Mouse (Mus musculus) heart, postnatal 0 days (tissue): ENCODE measurements at regions not wholly inside any gene's neighbourhood (a gene's known extent, or its start where the extent isn't known, plus 50 kb on each side); places are given as distances from the start of the nearest gene placed in this dataset.

Experiments
- ATAC-seq: fragments of 200-750 bp; cut with Nextera tagmentation; 2 replicates; pipeline ENCODE4 v1.8.0; 2017; ENCODE audit warnings: low read depth, moderate number of reproducible peaks, moderate library complexity; ENCODE audit not compliant: insufficient read depth
- DNase-seq: peaks from one replicate; pipeline ENCODE4 v3.0.0-alpha.2; 2016; ENCODE audit warnings: low spot score
- H3K27ac ChIP-seq: fragments of 300-500 bp; sonication (generic); 2 replicates; pipeline ENCODE4 v1.5.1; 2014; ENCODE audit warnings: low read depth, mild to moderate bottlenecking
- H3K27me3 ChIP-seq: fragments of 300-500 bp; sonication (generic); 2 replicates; pipeline ENCODE4 v1.6.1; 2014; ENCODE audit warnings: low read length, mixed read lengths; ENCODE audit not compliant: control insufficient read depth, insufficient read depth
- H3K36me3 ChIP-seq: fragments of 300-500 bp; sonication (generic); replicated peaks from 2 replicates; pipeline ENCODE4 v1.6.1; 2014; ENCODE audit warnings: low read length, mixed read lengths; ENCODE audit not compliant: control insufficient read depth, insufficient read depth
- H3K4me1 ChIP-seq: fragments of 300-500 bp; sonication (generic); 2 replicates; pipeline ENCODE4 v1.6.1; 2014; ENCODE audit warnings: antibody characterized with exemption; ENCODE audit not compliant: control insufficient read depth, insufficient read depth
- H3K4me2 ChIP-seq: fragments of 300-500 bp; sonication (generic); 2 replicates; pipeline ENCODE4 v1.6.1; 2014; ENCODE audit warnings: low read depth, mild to moderate bottlenecking, low read length, moderate library complexity
- H3K4me3 ChIP-seq: fragments of 300-500 bp; sonication (generic); 2 replicates; pipeline ENCODE4 v1.5.1; 2014; ENCODE audit warnings: low read depth, low read length
- H3K9ac ChIP-seq: fragments of 300-500 bp; sonication (generic); replicated peaks from 2 replicates; pipeline ENCODE4 v1.6.1; 2014; ENCODE audit warnings: low read depth, low read length, mixed read lengths
- H3K9me3 ChIP-seq: fragments of 300-500 bp; sonication (generic); replicated peaks from 2 replicates; pipeline ENCODE4 v1.6.1; 2016; ENCODE audit warnings: low read length; ENCODE audit not compliant: control insufficient read depth
- CTCF ChIP-seq: IDR thresholded peaks from 2 replicates; pipeline ENCODE4 v1.5.1; 2016; ENCODE audit warnings: antibody characterized with exemption, control low read depth, low read depth
- EP300 ChIP-seq: IDR thresholded peaks from 2 replicates; pipeline ENCODE4 v1.6.1; 2016; ENCODE audit warnings: antibody characterized with exemption, low read depth
- WGBS: fragments of 180-500 bp; shearing (Covaris S2); extraction: QIAGEN DNeasy Blood & Tissue Kit; methylation state at CpG from one replicate; pipeline ENCODE4 v1.1.7; 2014; 5-methylcytosine and 5-hydroxymethylcytosine counted together

DNA sequence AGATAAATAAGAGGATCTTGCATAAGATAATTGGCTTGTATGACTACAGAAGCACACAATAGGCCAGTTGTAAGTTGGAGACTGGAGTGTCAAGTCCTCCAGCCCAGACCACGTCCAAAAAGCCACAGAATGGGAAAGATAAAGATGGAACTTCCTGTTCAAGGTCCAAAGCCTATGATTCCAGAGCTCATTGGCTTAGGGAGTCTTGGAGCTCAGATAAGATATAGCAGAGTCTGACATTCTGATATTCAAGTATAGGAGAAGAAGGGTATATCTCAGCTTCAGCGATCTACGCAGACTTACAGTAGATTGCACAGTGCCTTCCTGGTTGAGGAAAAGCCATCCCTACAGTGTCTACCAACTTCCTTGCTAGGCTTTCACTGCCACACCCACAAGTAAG lies 77.7 kb upstream of the Ralgapa2 start:
- H3K9me3 ChIP-seq: no peaks in the 10 kb centered on the region
- no peaks in the 10 kb centered on the region for H3K4me1 ChIP-seq
- no peak overlapping the region for H3K4me3 ChIP-seq
- H3K9ac ChIP-seq: no peak overlapping the region
- H3K27me3 ChIP-seq: no peaks in the 10 kb centered on the region
- no peak overlapping the region for H3K27ac ChIP-seq
- DNase-seq (no peak), ATAC-seq (no peak)
- H3K4me2 ChIP-seq: no peak overlapping the region
- 60% methylated on average over 3 of the region's 3 CpGs for WGBS
- H3K36me3 ChIP-seq: no peaks in the 10 kb centered on the region
- TF ChIP-seq EP300: no peak

DNA sequence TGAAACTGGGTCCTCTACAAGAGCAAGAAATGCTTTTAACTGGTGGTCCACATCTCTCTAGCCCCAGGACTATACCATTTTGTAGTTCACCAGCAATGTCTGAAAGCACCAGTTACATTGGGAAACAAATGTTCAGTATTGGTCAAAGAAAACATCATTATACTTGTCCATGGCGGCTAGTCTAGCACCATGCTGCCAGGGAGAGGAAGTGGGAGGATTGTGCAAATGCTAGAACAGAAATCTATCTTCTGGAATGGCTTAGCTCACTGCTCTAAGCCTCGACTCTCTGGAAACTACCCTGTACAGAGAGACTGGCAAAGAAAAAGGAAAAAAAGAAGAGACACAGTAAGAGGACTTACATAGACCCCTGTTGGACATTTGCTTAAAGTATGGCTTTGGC lies 81.1 kb upstream of the Ralgapa2 start:
- no peak for ATAC-seq
- Histone ChIP-seq H3K4me2 (no peak overlapping the region), H3K27me3 (no peaks in the 10 kb centered on the region), H3K27ac (no peak overlapping the region), H3K9me3 (no peaks in the 10 kb centered on the region), H3K36me3 (no peaks in the 10 kb centered on the region), H3K9ac (no peak overlapping the region), H3K4me1 (no peaks in the 10 kb centered on the region), H3K4me3 (no peak overlapping the region)
- no peak for TF ChIP-seq EP300
- 68% methylated on average over 2 of the region's 2 CpGs for WGBS
- DNase-seq: no peak

DNA sequence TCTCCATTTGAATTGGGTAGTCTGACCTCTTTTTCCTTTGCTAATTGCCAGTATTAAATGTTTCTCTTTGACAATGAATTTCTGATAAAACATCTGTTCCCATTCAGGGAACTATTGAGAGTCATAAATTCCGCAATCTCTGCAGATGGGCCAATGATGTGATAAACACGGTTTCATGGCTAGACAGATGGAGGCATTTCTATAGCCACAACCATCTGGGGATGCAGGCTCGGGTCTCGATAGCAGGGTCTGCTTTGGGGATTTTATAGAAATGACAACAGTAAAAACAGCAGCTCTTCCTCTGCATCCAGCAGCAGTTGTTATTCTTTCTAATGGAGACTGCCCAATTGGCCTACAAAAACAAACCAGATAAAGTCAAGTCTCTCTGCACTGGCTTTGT lies 82.1 kb upstream of the Ralgapa2 start:
- H3K4me1 ChIP-seq: no peaks in the 10 kb centered on the region
- no peak overlapping the region for H3K27ac ChIP-seq
- H3K9ac ChIP-seq: no peak overlapping the region
- TF ChIP-seq EP300 (no peak), CTCF (no peak)
- H3K4me3 ChIP-seq: no peak overlapping the region
- no peaks in the 10 kb centered on the region for H3K9me3 ChIP-seq
- no peak for DNase-seq
- H3K4me2 ChIP-seq: no peak overlapping the region
- 63% methylated on average over 4 of the region's 4 CpGs for WGBS
- no peak for ATAC-seq
- no peaks in the 10 kb centered on the region for H3K36me3 ChIP-seq
- no peaks in the 10 kb centered on the region for H3K27me3 ChIP-seq

DNA sequence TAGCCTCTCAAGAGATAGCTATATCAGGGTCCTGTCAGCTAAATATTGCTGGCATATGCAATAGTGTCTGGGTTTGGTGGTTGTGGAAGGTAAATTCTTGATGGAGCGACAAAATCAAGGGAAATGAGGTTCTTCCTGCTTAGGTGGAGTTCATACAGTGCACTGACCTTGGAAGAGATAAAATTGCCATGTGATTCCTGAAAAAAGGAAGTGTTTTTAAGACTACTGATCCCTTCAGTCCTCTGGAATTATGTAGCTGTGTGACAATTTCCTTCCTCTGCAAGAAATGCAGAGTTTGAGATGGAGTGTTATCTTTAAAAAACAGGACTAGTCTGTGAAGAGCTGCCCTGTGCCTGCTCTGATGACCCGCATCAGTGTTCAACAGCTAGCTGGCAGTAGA lies 83.5 kb upstream of the Ralgapa2 start:
- no peaks in the 10 kb centered on the region for H3K4me1 ChIP-seq
- TF ChIP-seq CTCF: no peak
- no peak for TF ChIP-seq EP300
- no peaks in the 10 kb centered on the region for H3K36me3 ChIP-seq
- no peak overlapping the region for H3K4me3 ChIP-seq
- no peaks in the 10 kb centered on the region for H3K27me3 ChIP-seq
- H3K9me3 ChIP-seq: no peaks in the 10 kb centered on the region
- H3K27ac ChIP-seq: no peak overlapping the region
- no peak for ATAC-seq
- no peak overlapping the region for H3K9ac ChIP-seq
- 56% methylated on average over 2 of the region's 2 CpGs for WGBS
- no peak for DNase-seq
- H3K4me2 ChIP-seq: no peak overlapping the region

DNA sequence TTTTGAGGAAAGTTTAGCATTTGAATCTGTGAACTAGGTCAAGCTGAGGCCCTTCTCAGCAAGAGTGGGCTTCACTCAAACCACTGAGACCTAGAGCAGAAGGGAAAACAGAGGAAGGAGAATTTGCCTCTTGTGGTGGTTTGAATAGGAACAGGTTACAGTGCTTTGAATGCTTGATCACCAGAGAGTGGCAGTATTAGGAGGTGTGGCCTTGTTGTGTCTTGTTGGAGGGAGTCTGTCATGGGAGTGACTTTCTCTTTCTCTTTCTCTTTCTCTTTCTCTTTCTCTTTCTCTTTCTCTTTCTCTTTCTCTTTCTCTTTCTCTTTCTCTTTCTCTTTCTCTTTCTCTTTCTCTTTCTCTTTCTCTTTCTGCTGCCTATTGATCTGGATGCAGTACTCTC lies 94.0 kb upstream of the Ralgapa2 start:
- DNase-seq: no peak
- no peaks in the 10 kb centered on the region for H3K9me3 ChIP-seq
- no peaks in the 10 kb centered on the region for H3K27me3 ChIP-seq
- H3K9ac ChIP-seq: no peak overlapping the region
- no peak for ATAC-seq
- H3K4me2 ChIP-seq: no peak overlapping the region
- no peak overlapping the region for H3K27ac ChIP-seq
- no peaks in the 10 kb centered on the region for H3K4me1 ChIP-seq
- H3K36me3 ChIP-seq: no peaks in the 10 kb centered on the region
- H3K4me3 ChIP-seq: no peak overlapping the region
- TF ChIP-seq CTCF: no peak
- no peak for TF ChIP-seq EP300

DNA sequence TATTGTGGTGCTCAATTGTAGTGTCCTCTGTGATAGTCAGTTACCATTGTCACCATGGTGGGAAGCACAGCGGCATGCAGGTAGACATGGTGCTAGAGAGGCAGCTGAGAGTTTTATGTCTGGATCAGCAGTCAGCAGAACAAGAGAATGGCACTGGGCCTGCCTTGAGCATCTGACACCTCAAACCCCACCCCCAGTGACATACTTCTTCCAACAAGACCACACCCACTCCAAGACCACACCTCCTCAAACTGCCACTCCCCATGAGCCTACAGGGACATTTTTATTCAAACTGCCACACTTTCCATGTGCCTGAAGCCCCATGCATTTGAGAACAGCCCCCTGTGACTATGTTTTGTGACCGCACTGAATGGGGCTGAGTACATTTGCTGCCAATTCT lies 98.8 kb upstream of the Ralgapa2 start:
- H3K27ac ChIP-seq: no peak overlapping the region
- no peaks in the 10 kb centered on the region for H3K27me3 ChIP-seq
- TF ChIP-seq CTCF (no peak), EP300 (no peak)
- H3K4me3 ChIP-seq: no peak overlapping the region
- H3K9me3 ChIP-seq: no peaks in the 10 kb centered on the region
- WGBS: 100% methylated on average over 2 of the region's 2 CpGs
- H3K4me2 ChIP-seq: no peak overlapping the region
- no peak overlapping the region for H3K9ac ChIP-seq
- ATAC-seq: no peak
- no peak for DNase-seq
- H3K4me1 ChIP-seq: no peaks in the 10 kb centered on the region
- no peaks in the 10 kb centered on the region for H3K36me3 ChIP-seq
